Mouse (Mus musculus) limb, embryonic 14.5 days (tissue): ENCODE measurements around the gene Retnlg. TPM values are rescaled to one million over a fixed set of nuclear protein-coding genes. Genes with fewer than 3 reads are reported as not detected.
"Not testable (repeated sequence)": the region's sequence is repeated elsewhere in the genome, so short reads cannot be mapped to it uniquely, and the experiment has no call there.

Source experiments
- ATAC-seq: fragments of 200-750 bp; cut with Nextera tagmentation; 2 replicates; pipeline ENCODE4 v1.8.0; 2017; ENCODE audit warnings: low read depth, moderate number of reproducible peaks, moderate TSS enrichment; ENCODE audit not compliant: low FRiP score
- DNase-seq: peaks from one replicate; pipeline ENCODE4 v3.0.0-alpha.2; 2015; ENCODE audit warnings: low spot score
- H3K27ac ChIP-seq: fragments of 300-500 bp; sonication (generic); replicated peaks from 2 replicates; pipeline ENCODE4 v1.5.1; 2014; ENCODE audit warnings: low read depth, mild to moderate bottlenecking, low read length, moderate library complexity, mixed read lengths
- H3K27me3 ChIP-seq: fragments of 300-500 bp; sonication (generic); 2 replicates; pipeline ENCODE4 v1.6.1; 2014; ENCODE audit warnings: low read length, mixed read lengths; ENCODE audit not compliant: control insufficient read depth, insufficient read depth
- H3K36me3 ChIP-seq: fragments of 300-500 bp; sonication (generic); 2 replicates; pipeline ENCODE4 v1.6.1; 2014; ENCODE audit warnings: mild to moderate bottlenecking, low read length, moderate library complexity, mixed read lengths; ENCODE audit not compliant: control insufficient read depth, insufficient read depth
- H3K4me1 ChIP-seq: fragments of 300-500 bp; sonication (generic); 2 replicates; pipeline ENCODE4 v1.6.1; 2014; ENCODE audit warnings: antibody characterized with exemption, low read length, mixed read lengths; ENCODE audit not compliant: control insufficient read depth, insufficient read depth
- H3K4me2 ChIP-seq: fragments of 300-500 bp; sonication (generic); replicated peaks from 2 replicates; pipeline ENCODE4 v1.6.1; 2014; ENCODE audit warnings: low read depth, mild to moderate bottlenecking, low read length, moderate library complexity; ENCODE audit not compliant: severe bottlenecking
- H3K4me3 ChIP-seq: fragments of 300-500 bp; sonication (generic); replicated peaks from 2 replicates; pipeline ENCODE4 v1.5.1; 2014; ENCODE audit warnings: low read length
- H3K9ac ChIP-seq: fragments of 300-500 bp; sonication (generic); 2 replicates; pipeline ENCODE4 v1.6.1; 2014; ENCODE audit warnings: mild to moderate bottlenecking, low read depth, low read length, moderate library complexity; ENCODE audit not compliant: severe bottlenecking
- H3K9me3 ChIP-seq: fragments of 300-500 bp; sonication (generic); 2 replicates; pipeline ENCODE4 v1.6.1; 2016; ENCODE audit warnings: low read length; ENCODE audit not compliant: control insufficient read depth
- POLR2A ChIP-seq: fragments of 200-500 bp; IDR thresholded peaks from 2 replicates; pipeline ENCODE4 v1.8.0; 2012; ENCODE audit warnings: inconsistent platforms, mild to moderate bottlenecking, moderate library complexity, borderline replicate concordance; ENCODE audit not compliant: insufficient read depth, insufficient read length; ENCODE audit errors: extremely low read depth
- WGBS: fragments of 180-500 bp; shearing (Covaris S2); extraction: QIAGEN DNeasy Blood & Tissue Kit; methylation state at CpG from one replicate; pipeline ENCODE4 v1.1.7; 2014; 5-methylcytosine and 5-hydroxymethylcytosine counted together
- polyA plus RNA-seq, 2 experiments: library from polyadenylated mRNA; depleted of rRNA in 1 of 2; stranded (reverse) in 1 of 2; unstranded in 1 of 2; fragments of >200 nt; fragmentation: Nextera tagmentation in 1 of 2; extraction: Ambion mirVana in 1 of 2; gene quantifications; 2 replicates each; pipeline versions ENCODE4 v1.2.1 to v1.2.3; 2012 to 2014

The Retnlg gene
- polyA plus RNA-seq, 2 experiments: 0.24 TPM; not detected in 1

DNA sequence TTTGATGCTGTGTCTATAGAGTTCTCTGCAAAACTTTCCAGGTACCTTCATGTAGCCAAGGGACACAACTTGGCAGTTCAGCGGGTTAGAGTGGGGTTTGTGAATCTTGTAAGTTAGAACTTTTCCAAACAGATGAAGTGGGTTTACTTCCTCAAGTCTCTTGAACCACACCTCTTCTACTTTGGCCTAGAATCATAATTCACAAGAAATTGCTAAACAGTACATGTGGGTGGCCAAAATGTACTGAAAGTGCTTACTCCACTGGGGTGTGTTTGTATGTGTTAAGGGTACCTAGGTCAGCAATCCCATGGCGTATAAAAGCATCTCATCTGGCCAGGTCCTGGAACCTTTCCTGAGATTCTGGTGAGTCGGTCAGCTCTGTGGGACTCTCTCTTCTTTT lies 30.2 kb upstream of the Retnlg start, which contains the start of gene Retnla:
Gene Retnla, plus strand, starts transcription at position 286 of the 400 bp plus-strand sequence.
- Histone ChIP-seq H3K9me3 (no peaks in the 10 kb centered on the region), H3K4me3 (no peak within 1 kb of the TSS), H3K4me1 (no peaks in the 10 kb centered on the region), H3K9ac (no peak within 1 kb of the TSS), H3K36me3 (no peaks in the 10 kb centered on the region), H3K27ac (no peak within 1 kb of the TSS), H3K4me2 (no peak within 1 kb of the TSS), H3K27me3 (no peaks in the 10 kb centered on the region)
- ATAC-seq: no peak
- WGBS: 82% methylated on average over 3 of the region's 3 CpGs
- no peak for DNase-seq
- TF ChIP-seq POLR2A: no peak

DNA sequence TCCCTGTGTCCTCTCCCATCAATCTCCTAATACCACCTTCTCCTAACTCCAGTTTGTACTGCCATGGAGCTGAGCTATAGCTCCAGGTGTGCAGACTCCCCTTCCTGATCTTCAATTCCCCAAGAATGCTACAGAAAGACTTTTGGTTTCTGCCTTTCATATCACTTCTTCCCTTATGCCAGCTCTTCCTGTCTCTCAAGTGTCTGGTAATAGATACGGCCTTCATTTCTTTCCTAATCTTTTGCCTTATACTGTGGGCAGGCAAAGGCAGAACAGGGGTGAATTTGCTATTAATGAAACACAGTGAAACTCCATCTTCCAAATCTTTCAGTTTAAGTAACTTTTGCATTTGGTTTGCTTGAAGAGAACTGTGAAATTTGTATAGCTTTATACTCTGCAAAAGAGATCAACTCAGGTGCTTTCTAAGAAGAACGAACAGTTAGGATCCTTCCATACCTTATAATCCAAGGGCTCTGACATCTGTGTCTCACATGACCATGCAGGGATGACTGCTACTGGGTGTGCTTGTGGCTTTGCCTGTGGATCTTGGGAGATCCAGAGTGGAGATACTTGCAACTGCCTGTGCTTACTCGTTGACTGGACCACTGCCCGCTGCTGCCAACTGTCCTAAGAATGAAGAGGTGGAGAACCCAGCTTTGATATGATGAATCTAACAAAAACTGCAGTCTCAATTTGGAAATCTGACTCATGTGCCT lies 28.6 kb upstream of the Retnlg start:
- H3K4me1 ChIP-seq: no peaks in the 10 kb centered on the region
- H3K9ac ChIP-seq: no peak overlapping the region
- no peak for TF ChIP-seq POLR2A
- WGBS: 91% methylated on average over 4 of the region's 4 CpGs
- no peaks in the 10 kb centered on the region for H3K9me3 ChIP-seq
- no peak overlapping the region for H3K4me3 ChIP-seq
- DNase-seq (no peak), ATAC-seq (no peak)
- no peaks in the 10 kb centered on the region for H3K36me3 ChIP-seq
- no peaks in the 10 kb centered on the region for H3K27me3 ChIP-seq
- no peak overlapping the region for H3K27ac ChIP-seq
- no peak overlapping the region for H3K4me2 ChIP-seq

DNA sequence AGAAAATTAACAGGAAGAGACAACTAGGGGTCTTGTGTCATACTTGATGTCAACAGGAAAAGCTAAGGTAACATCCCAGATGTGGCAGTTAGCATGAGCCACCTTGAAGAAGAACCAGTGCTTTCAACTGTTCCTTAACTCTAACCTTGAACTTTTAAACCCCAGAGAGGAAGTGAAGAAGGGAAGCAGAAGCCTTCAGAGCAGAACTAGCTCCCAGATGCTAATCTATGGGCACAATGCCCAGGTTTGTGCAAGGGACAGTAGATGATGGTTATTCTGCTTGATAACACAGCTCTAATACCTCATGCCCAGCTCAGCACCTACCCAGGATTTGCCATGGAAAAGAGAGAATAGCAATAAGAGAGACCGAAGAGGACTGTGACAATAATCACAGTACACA lies 7.4 kb upstream of the Retnlg start:
- H3K4me3 ChIP-seq, H3K27me3 ChIP-seq, H3K27ac ChIP-seq, H3K4me2 ChIP-seq, DNase-seq, H3K9me3 ChIP-seq, H3K9ac ChIP-seq, H3K4me1 ChIP-seq, H3K36me3 ChIP-seq, ATAC-seq: not testable (repeated sequence)
- 97% methylated on average over 1 of the region's 1 CpGs for WGBS

DNA sequence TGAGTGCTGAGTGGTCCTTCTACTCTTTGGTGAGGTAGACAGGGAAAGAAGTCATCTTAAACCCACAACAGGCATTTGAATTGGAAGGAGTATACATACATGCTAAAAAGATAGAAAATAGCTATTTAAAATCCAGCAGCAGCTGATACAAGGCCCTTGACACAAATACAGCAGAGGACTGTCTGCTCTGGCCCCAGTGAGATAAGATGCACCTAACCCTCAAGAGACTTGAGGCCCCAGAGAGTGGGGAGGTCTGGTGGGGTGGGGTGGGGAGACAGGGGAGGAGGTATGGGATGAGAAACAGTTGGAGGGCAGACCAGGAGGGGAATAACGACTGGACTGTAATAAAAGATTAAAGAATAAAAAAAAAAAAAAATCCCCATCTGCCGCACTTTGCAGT lies 4.7 kb upstream of the Retnlg start:
- no peak overlapping the region for H3K4me2 ChIP-seq
- TF ChIP-seq POLR2A: no peak
- H3K27me3 ChIP-seq: no peaks in the 10 kb centered on the region
- no peak overlapping the region for H3K9ac ChIP-seq
- no peak overlapping the region for H3K4me3 ChIP-seq
- H3K4me1 ChIP-seq: no peaks in the 10 kb centered on the region
- no peaks in the 10 kb centered on the region for H3K9me3 ChIP-seq
- 47% methylated on average over 2 of the region's 2 CpGs for WGBS
- no peak for DNase-seq
- no peaks in the 10 kb centered on the region for H3K36me3 ChIP-seq
- no peak overlapping the region for H3K27ac ChIP-seq
- ATAC-seq: no peak

DNA sequence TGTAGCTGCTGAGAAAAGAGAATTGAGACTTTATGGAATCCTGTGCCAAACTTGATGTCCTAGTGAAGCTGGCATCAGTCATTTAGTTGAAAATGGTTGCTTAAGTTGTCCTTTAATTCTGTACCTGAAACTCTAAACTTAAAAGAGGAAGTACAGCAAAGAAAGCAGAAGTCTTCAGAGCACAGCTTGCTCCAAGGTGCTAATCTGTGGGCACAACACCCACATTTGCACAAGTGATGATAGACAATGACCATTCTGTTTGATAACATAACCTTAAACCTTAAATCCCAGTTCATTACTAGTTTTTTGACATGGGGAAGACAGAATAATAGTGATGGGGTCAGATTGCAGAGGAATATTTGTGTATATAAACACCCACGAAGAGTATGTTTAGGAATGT lies 3.8 kb upstream of the Retnlg start:
- Histone ChIP-seq H3K36me3 (no peaks in the 10 kb centered on the region), H3K27ac (no peak overlapping the region), H3K4me1 (no peaks in the 10 kb centered on the region), H3K27me3 (no peaks in the 10 kb centered on the region), H3K4me2 (no peak overlapping the region), H3K9ac (no peak overlapping the region), H3K9me3 (no peaks in the 10 kb centered on the region), H3K4me3 (no peak overlapping the region)
- ATAC-seq (no peak), DNase-seq (no peak)
- 78% methylated on average over 1 of the region's 1 CpGs for WGBS
- TF ChIP-seq POLR2A: no peak
